Mouse (Mus musculus) adrenal gland, adult 8-10 months (tissue): ENCODE results near the gene Plin3. TPM values are rescaled to one million over a fixed set of nuclear protein-coding genes. Genes with fewer than 3 reads are reported as not detected.

Experiments
- DNase-seq: peaks from one replicate; pipeline ENCODE4 v3.0.0; 2022
- microRNA-seq, 2 experiments: library from miRNA; unstranded; fragments of <30 nt; microRNA quantifications; one replicate each; pipeline ENCODE4 v1.2.0; 2022
- total RNA-seq, 4 experiments: library from RNA; stranded (reverse); gene quantifications; 2 replicates each; pipeline ENCODE4 v1.2.4; 2022

The Plin3 gene
- total RNA-seq, 4 experiments from 2014 or later = 92.6 to 117 (median 103) TPM

DNA sequence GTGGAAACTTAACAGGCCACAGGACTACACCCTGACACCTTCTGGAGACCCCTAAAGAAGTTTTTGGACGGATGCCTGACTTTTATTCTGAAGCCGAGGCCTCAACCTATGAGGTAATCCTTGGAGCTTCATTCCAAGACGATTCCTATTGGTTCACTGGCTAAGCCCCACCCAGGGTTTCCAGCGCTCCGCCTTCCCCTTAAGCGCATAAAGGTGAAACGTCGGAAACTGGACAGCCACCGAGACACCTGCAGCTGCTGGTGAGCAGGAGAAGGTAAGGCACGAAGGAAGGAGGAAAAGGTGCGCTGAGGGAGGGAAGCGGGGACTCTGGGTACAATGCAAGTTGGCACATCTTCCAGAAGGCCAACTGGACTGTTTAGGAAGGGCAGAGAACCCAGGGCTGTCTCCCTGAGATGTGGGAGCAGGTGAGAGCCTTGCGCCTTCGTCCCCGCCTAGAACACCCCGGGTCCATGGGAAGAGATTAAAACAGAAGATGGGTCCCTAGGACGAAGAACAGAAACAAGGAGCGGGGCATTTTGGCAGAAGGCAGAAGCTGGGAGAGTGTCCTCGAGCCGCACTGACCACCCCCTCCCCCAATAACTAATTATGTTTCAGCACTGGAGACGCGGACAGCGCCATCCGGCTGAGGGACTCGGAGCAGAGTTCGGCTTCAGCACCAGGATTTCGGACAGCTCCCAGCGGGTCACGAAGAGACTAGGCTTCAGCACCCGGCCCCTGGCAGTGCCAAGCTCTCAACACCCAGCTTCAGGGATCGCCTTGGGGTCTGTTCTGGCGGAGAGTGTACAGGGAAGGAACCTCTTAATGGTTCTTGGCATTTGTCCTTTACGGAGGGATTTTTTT lies 50.9 kb downstream of the Plin3 start:
- DNase-seq = peak; percentile 71

DNA sequence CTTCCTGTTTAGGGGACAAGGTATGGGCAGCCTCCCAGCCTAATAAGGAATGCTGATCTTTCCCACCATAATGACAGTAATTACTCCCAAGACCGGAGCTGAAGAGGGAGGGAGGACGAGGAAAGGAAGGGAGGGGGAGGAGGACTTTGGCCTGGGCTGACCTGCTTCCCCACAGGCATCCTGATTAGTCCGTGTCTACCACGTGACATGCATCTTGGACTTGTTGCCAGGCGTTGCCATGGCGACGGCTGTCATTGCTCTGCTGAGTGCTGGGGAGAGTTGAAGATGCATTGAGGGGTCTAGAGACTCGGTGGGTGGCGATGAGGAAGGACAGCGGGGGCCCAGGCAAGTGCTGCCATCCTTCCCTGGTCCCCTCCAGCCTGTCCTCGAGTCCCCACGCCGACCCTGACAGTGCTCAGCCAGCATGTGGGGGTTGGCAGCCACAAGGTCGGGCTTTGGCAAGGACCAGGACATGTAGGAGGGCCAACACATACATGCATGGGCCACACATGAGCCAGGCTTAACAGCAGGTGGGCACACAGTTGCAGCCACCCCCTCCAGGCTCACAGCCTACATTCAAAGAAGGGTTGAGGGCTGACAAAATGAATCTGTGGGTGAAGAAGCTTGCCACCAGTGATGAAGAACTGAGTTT lies 58.7 kb downstream of the Plin3 start:
- DNase-seq = peak; percentile 19

DNA sequence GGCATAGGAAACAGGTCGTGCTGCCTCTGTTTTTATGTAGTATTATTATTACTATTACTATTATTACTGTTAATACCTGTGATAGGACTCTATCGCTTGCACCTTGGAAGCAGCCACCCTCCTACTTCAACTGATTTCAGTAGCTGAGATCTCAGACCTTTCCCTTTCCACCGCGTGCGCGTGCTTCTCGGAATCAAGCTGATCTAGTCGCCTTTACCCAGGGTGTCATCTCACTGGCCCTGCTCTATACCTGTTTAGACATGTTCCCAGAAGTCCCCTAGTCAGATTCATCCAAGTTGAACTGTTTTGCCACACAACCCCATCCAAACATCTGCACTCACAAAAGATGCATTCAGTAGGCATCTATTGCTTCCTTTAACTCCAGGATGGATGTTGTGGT lies 59.3 kb downstream of the Plin3 start:
- no peak for DNase-seq

DNA sequence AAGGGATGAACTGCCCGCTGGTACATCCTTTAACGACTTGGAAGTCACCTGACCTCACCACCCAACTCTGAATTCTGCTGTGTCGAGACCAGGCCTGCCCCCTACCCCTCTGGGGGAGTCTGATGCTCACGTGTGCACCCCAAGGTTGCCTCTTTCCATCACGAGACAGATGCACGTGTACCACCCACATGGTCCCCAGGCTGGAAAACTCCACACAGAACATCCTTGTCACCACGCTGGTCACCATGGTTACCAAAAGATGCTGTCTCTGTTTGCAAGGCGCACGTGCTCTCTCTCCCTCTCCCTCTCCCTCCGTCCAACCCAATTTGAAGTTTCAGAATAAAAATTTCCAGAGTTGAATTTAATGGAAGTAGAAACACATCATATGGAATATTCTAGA lies 62.7 kb downstream of the Plin3 start:
- DNase-seq = no peak

Small RNAs within 50 kb of the gene (microRNA-seq; reads per million reads assigned to microRNA genes)
- 4,691 to 5,390 reads per million in 2 experiments for gene Mir7b

Other genes starting within 250 kb of the Plin3 start
- gene Ubxn6, start 217.8 kb downstream of the Plin3 start, total RNA-seq = 10 to 100 TPM; 67.6 to 93.5 (median 82.6) TPM
- gene Hdgfl2, start 213.2 kb downstream of the Plin3 start, total RNA-seq = 100 to 1,000 TPM in 1 of 4 experiments, 10 to 100 TPM in 3; 55.6 to 123 (median 80.3) TPM
- 100 to 1,000 TPM in 1 of 4 experiments, 10 to 100 TPM in 3; 45.4 to 191 (median 87.0) TPM for gene Plin4, start 183.1 kb downstream of the Plin3 start, total RNA-seq
- 10 to 100 TPM; 20.4 to 32.6 (median 26.9) TPM for gene Plin5, start 175.3 kb downstream of the Plin3 start, total RNA-seq
- 10 to 100 TPM; 14.5 to 34.6 (median 16.4) TPM for gene Lrg1, start 170.9 kb downstream of the Plin3 start, total RNA-seq
- gene Sema6b, start 152.5 kb downstream of the Plin3 start, total RNA-seq = 10 to 100 TPM in 2 of 4 experiments, 1 to 10 TPM in 2; 6.6 to 12.7 (median 10.9) TPM
- gene Tnfaip8l1, start 130.4 kb downstream of the Plin3 start, total RNA-seq = 1 to 10 TPM; 2.2 to 4.2 (median 3.8) TPM
- 10 to 100 TPM; 49.4 to 62.3 (median 54.2) TPM for gene Mydgf, start 109.0 kb downstream of the Plin3 start, total RNA-seq
- 10 to 100 TPM; 35.6 to 41.4 (median 39.6) TPM for gene Dpp9, start 74.0 kb downstream of the Plin3 start, total RNA-seq
- gene Fem1a, start 36.1 kb downstream of the Plin3 start, total RNA-seq = 10 to 100 TPM; 30.4 to 32.5 (median 31.2) TPM
- 10 to 100 TPM; 23.9 to 26.3 (median 24.8) TPM for gene Ticam1, start 16.1 kb downstream of the Plin3 start, total RNA-seq
- gene Arrdc5, start 7.4 kb upstream of the Plin3 start, total RNA-seq = not detected
- 1 to 10 TPM; 1.8 to 3.4 (median 2.6) TPM for gene Uhrf1, start 10.4 kb upstream of the Plin3 start, total RNA-seq
- gene Kdm4b, start 33.2 kb upstream of the Plin3 start, total RNA-seq = 10 to 100 TPM; 36.7 to 54.1 (median 47.4) TPM
- gene Ptprs, start 183.6 kb upstream of the Plin3 start, total RNA-seq = 100 to 1,000 TPM; 253 to 392 (median 313) TPM
- not detected for gene Znrf4, start 219.6 kb upstream of the Plin3 start, total RNA-seq